Mouse (Mus musculus): ENCODE data around the gene D930048N14Rik.
A peak's percentile ranks its signal among the peaks of the same experiment; 100 is the strongest.
"Not testable (repeated sequence)": the region's sequence is repeated elsewhere in the genome, so short reads cannot be mapped to it uniquely, and the experiment has no call there.

D930048N14Rik gene

GRCm38 (mm10) chr11:51629651-51630314 lies 21.0 kb upstream of the D930048N14Rik start:
- DNase-seq: no peak

GRCm38 (mm10) chr11:51632130-51632753 lies 18.5 kb upstream of the D930048N14Rik start:
- DNase-seq: no peak

- DNase-seq: not testable (repeated sequence)
Observed at GRCm38 (mm10) chr11:51633200-51633599, 17.6 kb upstream of the D930048N14Rik start.

- no peak for DNase-seq
Observed at GRCm38 (mm10) chr11:51633721-51634120, 17.0 kb upstream of the D930048N14Rik start.

- no peak for DNase-seq
Observed at GRCm38 (mm10) chr11:51635127-51635524, 15.6 kb upstream of the D930048N14Rik start.

GRCm38 (mm10) chr11:51635525-51636322 lies 15.0 kb upstream of the D930048N14Rik start, which contains the start of gene Rmnd5b:
Gene Rmnd5b, minus strand, starts transcription at chr11:51635896.
- peak; percentile 88 for DNase-seq

GRCm38 (mm10) chr11:51636323-51636684 lies 14.4 kb upstream of the D930048N14Rik start:
- DNase-seq: peak; percentile 51

GRCm38 (mm10) chr11:51637971-51638414 lies 12.8 kb upstream of the D930048N14Rik start:
- DNase-seq: no peak

GRCm38 (mm10) chr11:51638497-51638896 lies 12.3 kb upstream of the D930048N14Rik start:
- DNase-seq: no peak

- DNase-seq: no peak
Observed at GRCm38 (mm10) chr11:51640748-51641147, 10.0 kb upstream of the D930048N14Rik start.

- no peak for DNase-seq
Observed at GRCm38 (mm10) chr11:51643202-51643601, 7.6 kb upstream of the D930048N14Rik start.

- DNase-seq: peak; percentile 45
Observed at GRCm38 (mm10) chr11:51643761-51644160, 7.0 kb upstream of the D930048N14Rik start.

GRCm38 (mm10) chr11:51644217-51644616 lies 6.5 kb upstream of the D930048N14Rik start:
- DNase-seq: no peak

GRCm38 (mm10) chr11:51645293-51645692 lies 5.5 kb upstream of the D930048N14Rik start:
- DNase-seq: no peak

- no peak for DNase-seq
Observed at GRCm38 (mm10) chr11:51646245-51646644, 4.5 kb upstream of the D930048N14Rik start.

- DNase-seq: no peak
Observed at GRCm38 (mm10) chr11:51646751-51647667, 3.7 kb upstream of the D930048N14Rik start.

GRCm38 (mm10) chr11:51648566-51648965 lies 2.2 kb upstream of the D930048N14Rik start:
- DNase-seq: no peak

- DNase-seq: no peak
Observed at GRCm38 (mm10) chr11:51649111-51649888, 1.5 kb upstream of the D930048N14Rik start.

GRCm38 (mm10) chr11:51649889-51650199 lies 910 bp upstream of the D930048N14Rik start:
- no peak for DNase-seq

- no peak for DNase-seq
Observed at GRCm38 (mm10) chr11:51650261-51650660, 493 bp upstream of the D930048N14Rik start.

GRCm38 (mm10) chr11:51652889-51653418 lies 2.2 kb downstream of the D930048N14Rik start:
- no peak for DNase-seq

GRCm38 (mm10) chr11:51653736-51654135 lies 3.0 kb downstream of the D930048N14Rik start:
- no peak for DNase-seq

Measured in cerebellum, adult 11 months (tissue).